Mouse (Mus musculus): Measurements from ENCODE around the gene Sned1. TPM values are rescaled to one million over a fixed set of nuclear protein-coding genes. Genes with fewer than 3 reads are reported as not detected.
A peak's percentile ranks its signal among the peaks of the same experiment; 100 is the strongest.

Sned1 gene
- polyA plus RNA-seq, 1 experiment from 2014 or later = 0.25 TPM

DNA sequence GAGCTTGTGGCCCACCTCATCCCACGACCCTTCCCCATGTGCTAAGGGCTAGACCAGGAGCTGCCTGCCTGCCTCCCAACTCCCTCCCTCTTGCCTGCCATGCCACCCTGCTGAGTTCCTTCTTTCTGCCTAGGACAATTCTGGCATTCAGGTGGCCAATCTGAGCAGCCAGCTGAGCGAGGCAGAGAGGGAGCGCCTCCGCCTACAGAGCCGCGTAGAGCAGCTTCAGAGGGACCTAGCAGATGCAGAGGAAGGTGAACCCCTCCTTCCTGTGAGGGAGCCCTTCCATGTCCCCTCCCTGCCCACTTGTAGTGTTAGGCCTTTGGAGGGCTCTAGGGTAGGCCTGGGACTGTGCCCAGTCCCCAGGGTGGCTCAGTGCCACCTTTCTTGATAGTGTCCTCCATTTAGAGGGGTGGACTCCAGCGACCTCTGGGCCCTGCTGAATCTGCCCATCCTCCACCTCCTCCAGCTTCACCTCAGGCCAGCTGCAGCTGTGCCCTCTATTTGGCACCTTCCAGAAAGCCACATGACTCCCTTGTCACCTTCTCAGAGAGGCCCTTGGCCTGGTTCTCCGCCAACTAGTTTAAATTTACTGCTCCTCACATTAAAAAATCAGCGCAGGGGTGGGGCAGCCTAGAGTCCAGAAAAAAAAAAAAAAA lies 18.7 kb upstream of the Sned1 start:
- H3K4me1 ChIP-seq (ENCODE audit: insufficient read depth) = no peaks in the 10 kb centered on the region
- no peak for ATAC-seq
- no peaks in the 10 kb centered on the region for H3K27me3 ChIP-seq (ENCODE audit: insufficient read depth, low read length)
- no peak overlapping the region for H3K27ac ChIP-seq (ENCODE audit: low read depth)
- no peaks in the 10 kb centered on the region for H3K36me3 ChIP-seq (replicated peaks; ENCODE audit: insufficient read depth, low read length)
- no peak overlapping the region for H3K4me2 ChIP-seq (ENCODE audit: low read depth, low read length)
- DNase-seq = no peak
- no peaks in the 10 kb centered on the region for H3K9me3 ChIP-seq (ENCODE audit: low read length)
- TF ChIP-seq EP300 (IDR thresholded peaks at IDR 0.05; ENCODE audit: low read depth) (no peak), CTCF (IDR thresholded peaks at IDR 0.05; ENCODE audit: low read depth) (no peak)
- WGBS (ENCODE audit: insufficient replicate concordance) = 79% methylated on average over 9 of the region's 9 CpGs
- H3K9ac ChIP-seq (replicated peaks) = no peak overlapping the region
- H3K4me3 ChIP-seq (ENCODE audit: low read depth, low read length) = no peak overlapping the region

DNA sequence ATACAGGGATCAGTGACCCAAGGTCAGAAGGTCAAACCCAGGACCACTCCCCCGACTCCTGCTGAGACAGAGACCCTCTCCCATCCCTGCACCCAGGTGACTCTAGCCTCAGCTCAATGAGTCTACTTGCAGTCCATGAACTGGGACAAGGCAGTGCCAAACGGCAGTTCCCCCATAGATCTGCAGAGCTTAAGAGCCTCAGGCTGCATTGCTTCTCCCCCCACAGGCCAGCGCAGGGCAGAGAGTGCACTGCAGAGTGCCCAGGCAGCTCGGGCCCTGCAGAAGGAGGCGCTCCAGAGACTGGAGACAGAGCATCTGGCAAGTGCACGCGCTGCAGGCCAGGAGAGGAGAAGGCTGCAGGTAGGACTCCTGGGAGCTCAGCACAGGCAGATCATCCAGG lies 18.1 kb upstream of the Sned1 start:
- TF ChIP-seq EP300 (IDR thresholded peaks at IDR 0.05; ENCODE audit: low read depth) (no peak), CTCF (IDR thresholded peaks at IDR 0.05; ENCODE audit: low read depth) (no peak)
- no peaks in the 10 kb centered on the region for H3K36me3 ChIP-seq (replicated peaks; ENCODE audit: insufficient read depth, low read length)
- no peak overlapping the region for H3K4me2 ChIP-seq (ENCODE audit: low read depth, low read length)
- ATAC-seq = no peak
- H3K27me3 ChIP-seq (ENCODE audit: insufficient read depth, low read length) = no peaks in the 10 kb centered on the region
- H3K27ac ChIP-seq (ENCODE audit: low read depth) = no peak overlapping the region
- no peak overlapping the region for H3K9ac ChIP-seq (replicated peaks)
- no peak overlapping the region for H3K4me3 ChIP-seq (ENCODE audit: low read depth, low read length)
- DNase-seq = no peak
- 69% methylated on average over 7 of the region's 7 CpGs for WGBS (ENCODE audit: insufficient replicate concordance)
- no peaks in the 10 kb centered on the region for H3K4me1 ChIP-seq (ENCODE audit: insufficient read depth)
- no peaks in the 10 kb centered on the region for H3K9me3 ChIP-seq (ENCODE audit: low read length)

DNA sequence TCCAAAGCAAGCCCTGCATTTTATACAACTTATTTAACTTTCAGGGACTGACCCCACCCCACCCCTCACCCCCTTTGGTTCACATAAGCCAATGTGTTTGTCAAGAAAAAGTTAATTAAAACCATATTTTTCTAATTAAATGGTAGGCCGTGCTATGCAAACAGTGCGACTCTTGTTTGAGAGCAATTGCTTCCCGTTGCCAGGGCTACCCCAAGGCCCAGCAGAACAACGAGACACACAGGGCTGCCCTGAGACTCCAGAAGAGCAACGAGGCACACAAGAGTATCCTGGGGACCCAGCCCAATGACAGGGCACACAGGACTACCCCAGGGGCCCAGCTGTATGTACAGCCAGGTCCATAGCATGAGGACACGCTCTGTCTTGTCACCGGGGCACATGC lies 14.9 kb upstream of the Sned1 start:
- 76% methylated on average over 7 of the region's 7 CpGs for WGBS (ENCODE audit: insufficient replicate concordance)
- H3K36me3 ChIP-seq (replicated peaks; ENCODE audit: insufficient read depth, low read length) = no peaks in the 10 kb centered on the region
- H3K9ac ChIP-seq (replicated peaks) = no peak overlapping the region
- no peak overlapping the region for H3K27ac ChIP-seq (ENCODE audit: low read depth)
- H3K4me1 ChIP-seq (ENCODE audit: insufficient read depth) = no peaks in the 10 kb centered on the region
- H3K4me3 ChIP-seq (ENCODE audit: low read depth, low read length) = no peak overlapping the region
- H3K9me3 ChIP-seq (ENCODE audit: low read length) = no peaks in the 10 kb centered on the region
- ATAC-seq (no peak), DNase-seq (no peak)
- H3K4me2 ChIP-seq (ENCODE audit: low read depth, low read length) = no peak overlapping the region
- H3K27me3 ChIP-seq (ENCODE audit: insufficient read depth, low read length) = peaks cover 5% of the 10 kb centered on the region; the same call in 1 of the 2 replicates
- TF ChIP-seq CTCF (IDR thresholded peaks at IDR 0.05; ENCODE audit: low read depth) = no peak

DNA sequence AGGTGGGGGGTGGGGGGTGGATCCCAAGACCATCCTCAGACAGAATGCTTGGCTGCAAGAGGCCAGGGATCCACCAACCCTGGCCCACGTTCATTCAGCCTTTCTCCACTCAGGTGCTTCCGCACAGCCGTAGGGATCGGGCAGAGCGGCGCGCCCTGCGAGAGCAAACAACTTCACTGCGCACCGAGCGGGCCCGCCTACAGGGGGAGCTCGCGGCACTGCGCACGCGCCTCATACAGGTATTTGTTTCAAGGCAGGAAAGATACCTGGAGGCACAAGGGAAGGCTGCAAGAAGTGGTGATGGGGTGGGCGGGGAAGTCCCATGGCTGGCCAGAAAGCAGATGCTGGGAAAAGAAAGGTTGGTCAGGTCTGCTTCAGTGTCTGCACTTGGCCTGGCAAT lies 11.7 kb upstream of the Sned1 start:
- TF ChIP-seq EP300 (IDR thresholded peaks at IDR 0.05; ENCODE audit: low read depth) (no peak), CTCF (IDR thresholded peaks at IDR 0.05; ENCODE audit: low read depth) (peak; percentile 80)
- Histone ChIP-seq H3K36me3 (replicated peaks; ENCODE audit: insufficient read depth, low read length) (no peaks in the 10 kb centered on the region), H3K9ac (replicated peaks) (no peak overlapping the region), H3K9me3 (ENCODE audit: low read length) (no peaks in the 10 kb centered on the region), H3K27me3 (ENCODE audit: insufficient read depth, low read length) (peaks cover 5% of the 10 kb centered on the region; the same call in 1 of the 2 replicates), H3K4me1 (ENCODE audit: insufficient read depth) (no peaks in the 10 kb centered on the region), H3K27ac (ENCODE audit: low read depth) (no peak overlapping the region), H3K4me2 (ENCODE audit: low read depth, low read length) (no peak overlapping the region), H3K4me3 (ENCODE audit: low read depth, low read length) (no peak overlapping the region)
- ATAC-seq = peak; percentile 68; the same call in 1 of the 2 replicates
- WGBS (ENCODE audit: insufficient replicate concordance) = 3% methylated on average over 18 of the region's 18 CpGs
- peak; percentile 75 for DNase-seq

DNA sequence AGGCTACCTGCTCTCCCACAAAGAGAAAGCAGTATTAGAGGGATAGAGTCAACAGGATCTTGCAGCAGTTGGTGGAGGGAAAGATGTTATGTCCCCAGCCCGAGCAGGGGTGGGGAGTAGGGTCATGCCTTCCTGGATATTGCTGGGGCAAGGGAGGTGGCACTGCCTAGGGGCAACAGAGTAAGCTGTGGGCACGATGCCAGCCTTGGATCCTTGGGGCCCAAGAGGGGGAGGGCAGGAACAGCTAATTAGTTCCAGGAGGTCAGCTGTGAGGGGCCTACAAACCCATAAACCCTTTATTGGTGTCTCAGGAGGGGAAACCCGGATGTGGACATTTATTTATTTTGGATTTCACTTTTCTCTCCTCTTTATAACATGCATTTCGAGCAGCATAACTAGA lies 10.4 kb upstream of the Sned1 start:
- no peak overlapping the region for H3K4me2 ChIP-seq (ENCODE audit: low read depth, low read length)

DNA sequence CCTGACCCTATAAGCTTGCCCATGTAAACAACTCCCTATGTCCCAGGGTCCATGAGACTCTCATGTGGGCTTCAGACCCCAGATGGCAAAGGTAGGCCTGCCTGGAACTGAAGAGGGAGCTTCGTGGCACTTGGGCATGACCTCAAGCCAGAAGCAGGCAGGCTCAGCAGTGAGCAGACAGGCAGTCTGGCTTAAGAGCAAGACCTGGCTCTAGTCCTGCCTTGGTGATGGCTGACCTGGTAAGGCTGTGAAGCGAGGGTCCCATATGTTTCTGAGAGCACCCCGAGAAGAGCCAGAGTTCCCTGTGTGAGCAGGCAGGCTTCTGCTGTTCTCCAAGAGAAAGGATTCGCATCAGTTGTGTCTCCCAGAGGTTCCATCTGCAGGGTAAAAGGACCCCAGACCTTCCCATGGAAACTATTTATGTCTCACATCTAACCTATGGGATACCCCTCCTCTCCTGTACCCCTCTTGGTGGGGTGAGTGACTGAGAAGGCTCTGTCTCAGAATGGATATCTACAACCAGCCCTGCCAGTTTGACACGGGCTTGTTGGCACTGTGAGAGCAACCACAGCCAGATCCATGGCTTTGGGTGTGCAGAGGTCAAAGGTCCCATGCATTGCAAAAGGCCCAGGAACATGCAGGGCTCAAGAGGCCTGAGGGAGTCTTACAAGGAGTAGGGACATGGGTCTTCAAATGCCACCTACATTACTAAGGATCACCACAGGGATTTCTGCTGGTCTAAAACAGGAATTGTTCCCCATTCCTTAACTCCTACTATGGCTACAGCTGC lies 9.7 kb upstream of the Sned1 start:
- DNase-seq (no peak), ATAC-seq (no peak)
- H3K4me3 ChIP-seq (ENCODE audit: low read depth, low read length) = no peak overlapping the region
- TF ChIP-seq EP300 (IDR thresholded peaks at IDR 0.05; ENCODE audit: low read depth) = no peak
- no peak for TF ChIP-seq CTCF (IDR thresholded peaks at IDR 0.05; ENCODE audit: low read depth)
- H3K9ac ChIP-seq (replicated peaks) = no peak overlapping the region
- 64% methylated on average over 5 of the region's 5 CpGs for WGBS (ENCODE audit: insufficient replicate concordance)
- no peaks in the 10 kb centered on the region for H3K9me3 ChIP-seq (ENCODE audit: low read length)
- no peak overlapping the region for H3K4me2 ChIP-seq (ENCODE audit: low read depth, low read length)
- H3K36me3 ChIP-seq (replicated peaks; ENCODE audit: insufficient read depth, low read length) = no peaks in the 10 kb centered on the region
- no peak overlapping the region for H3K27ac ChIP-seq (ENCODE audit: low read depth)
- no peaks in the 10 kb centered on the region for H3K4me1 ChIP-seq (ENCODE audit: insufficient read depth)
- peaks cover 5% of the 10 kb centered on the region; the same call in 1 of the 2 replicates for H3K27me3 ChIP-seq (ENCODE audit: insufficient read depth, low read length)

More for the DNA sequence above, 10.4 kb upstream of the Sned1 start:
- DNase-seq (no peak), ATAC-seq (no peak)
- Histone ChIP-seq H3K9me3 (ENCODE audit: low read length) (no peaks in the 10 kb centered on the region), H3K4me3 (ENCODE audit: low read depth, low read length) (no peak overlapping the region), H3K27me3 (ENCODE audit: insufficient read depth, low read length) (peaks cover 5% of the 10 kb centered on the region; the same call in 1 of the 2 replicates), H3K36me3 (replicated peaks; ENCODE audit: insufficient read depth, low read length) (no peaks in the 10 kb centered on the region), H3K9ac (replicated peaks) (no peak overlapping the region), H3K27ac (ENCODE audit: low read depth) (no peak overlapping the region), H3K4me1 (ENCODE audit: insufficient read depth) (no peaks in the 10 kb centered on the region)
- TF ChIP-seq EP300 (IDR thresholded peaks at IDR 0.05; ENCODE audit: low read depth) (no peak), CTCF (IDR thresholded peaks at IDR 0.05; ENCODE audit: low read depth) (no peak)
- WGBS (ENCODE audit: insufficient replicate concordance) = 57% methylated on average over 4 of the region's 4 CpGs

All from liver, postnatal 0 days (tissue).